Mouse (Mus musculus): Measurements from ENCODE around the gene Atp6v0e. TPM values are rescaled to one million over a fixed set of nuclear protein-coding genes. Genes with fewer than 3 reads are reported as not detected.

The Atp6v0e gene
- total and polyA plus RNA-seq, 3 experiments: 60.9 to 143 (median 67.2) TPM

DNA sequence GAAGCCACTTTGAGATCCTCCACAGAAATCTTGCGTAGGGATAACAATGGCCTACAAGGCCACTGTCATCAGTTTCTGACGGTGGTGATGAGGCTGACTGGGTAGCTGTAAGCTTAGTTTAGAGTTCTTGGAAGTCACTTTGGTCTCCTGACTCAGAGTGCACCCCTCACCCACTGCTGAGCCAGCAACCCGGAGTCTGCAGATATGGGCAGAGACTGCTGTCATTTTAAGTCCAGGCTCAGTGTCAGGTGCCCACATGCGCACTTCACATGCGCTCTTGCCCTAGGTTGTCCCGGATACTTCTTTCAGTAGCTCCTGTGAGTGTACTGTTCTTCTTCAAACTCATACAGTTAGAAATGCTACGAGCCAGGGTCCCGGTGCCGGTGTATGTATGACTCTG, 29.1 kb upstream of the Atp6v0e start:
- intact Hi-C loops (cut with DNase I): no loop called here
- DNase-seq: no peak

DNA sequence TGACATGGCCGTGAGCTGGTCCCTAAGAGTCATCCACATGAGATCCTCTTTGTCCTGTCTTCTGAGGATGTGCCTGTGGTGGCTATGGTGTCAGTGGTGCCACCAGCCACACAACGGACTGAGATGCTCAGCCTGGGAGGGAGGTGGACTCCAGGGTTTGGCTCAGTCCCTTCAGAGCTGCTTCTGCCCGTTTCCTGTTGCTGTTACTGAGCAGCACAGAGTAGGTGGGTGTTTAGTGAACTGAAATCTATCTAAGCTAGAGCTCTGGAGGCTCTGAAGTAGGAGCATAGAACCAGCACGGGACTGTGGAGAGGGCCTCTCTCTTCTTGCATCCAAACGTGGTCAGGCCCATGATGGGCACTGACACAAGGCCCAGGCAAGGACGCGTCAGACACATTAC, 28.5 kb upstream of the Atp6v0e start:
- H3K27me3 ChIP-seq (ENCODE audit: control insufficient read depth, insufficient read depth, low read length): no peaks in the 10 kb centered on the region
- H3K27ac ChIP-seq: no peak overlapping the region
- H3K4me1 ChIP-seq (ENCODE audit: control insufficient read depth, insufficient read depth, low read length): peaks cover 6% of the 10 kb centered on the region
- no peaks in the 10 kb centered on the region for H3K79me2 ChIP-seq (replicated peaks; ENCODE audit: control insufficient read depth, insufficient read depth, low read length)
- no peak for DNase-seq
- WGBS: 91% methylated on average over 7 of the region's 7 CpGs
- H3K36me3 ChIP-seq (ENCODE audit: control insufficient read depth, insufficient read depth, low read length): no peaks in the 10 kb centered on the region
- no peak overlapping the region for H3K9ac ChIP-seq (ENCODE audit: low read depth, low read length)
- no peak overlapping the region for H3K4me3 ChIP-seq
- intact Hi-C loops (cut with DNase I): no loop called here
- no peak for TF ChIP-seq EP300 (IDR thresholded peaks at IDR 0.05; ENCODE audit: insufficient read depth, low read depth, low read length)
- no peak for TF ChIP-seq POLR2A (IDR thresholded peaks at IDR 0.05; ENCODE audit: insufficient read depth, low read depth, low read length)
- TF ChIP-seq CTCF (IDR thresholded peaks at IDR 0.05): no peak

More for the DNA sequence above, 29.1 kb upstream of the Atp6v0e start:
- Histone ChIP-seq H3K27me3 (ENCODE audit: control insufficient read depth, insufficient read depth, low read length) (no peaks in the 10 kb centered on the region), H3K27ac (no peak overlapping the region), H3K4me1 (ENCODE audit: control insufficient read depth, insufficient read depth, low read length) (peaks cover 6% of the 10 kb centered on the region), H3K9ac (ENCODE audit: low read depth, low read length) (no peak overlapping the region), H3K36me3 (ENCODE audit: control insufficient read depth, insufficient read depth, low read length) (no peaks in the 10 kb centered on the region), H3K4me3 (no peak overlapping the region), H3K79me2 (replicated peaks; ENCODE audit: control insufficient read depth, insufficient read depth, low read length) (no peaks in the 10 kb centered on the region)
- 88% methylated on average over 9 of the region's 9 CpGs for WGBS
- no peak for TF ChIP-seq CTCF (IDR thresholded peaks at IDR 0.05)

DNA sequence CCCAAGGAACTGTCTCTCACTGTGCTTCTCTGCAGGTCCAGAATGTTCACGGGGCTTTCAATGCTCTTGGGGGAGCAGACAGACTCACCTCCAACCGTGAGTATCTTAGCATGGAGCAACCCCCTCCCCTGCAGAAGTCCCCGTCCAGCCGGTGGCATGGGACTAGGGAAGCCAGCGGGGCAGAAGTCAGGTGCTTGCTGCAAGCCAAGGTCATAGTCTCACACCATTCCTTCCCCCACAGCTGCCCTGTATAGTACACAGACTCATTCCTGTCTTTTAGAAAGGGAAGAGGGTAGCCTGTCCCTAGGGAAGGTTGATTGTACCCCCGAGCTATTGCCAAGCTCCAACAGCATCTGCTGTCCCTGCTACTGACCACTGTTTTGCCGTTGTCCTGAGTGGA, 27.1 kb upstream of the Atp6v0e start:
- Histone ChIP-seq H3K4me3 (no peak overlapping the region), H3K27me3 (ENCODE audit: control insufficient read depth, insufficient read depth, low read length) (no peaks in the 10 kb centered on the region), H3K27ac (no peak overlapping the region), H3K36me3 (ENCODE audit: control insufficient read depth, insufficient read depth, low read length) (no peaks in the 10 kb centered on the region), H3K9ac (ENCODE audit: low read depth, low read length) (no peak overlapping the region), H3K4me1 (ENCODE audit: control insufficient read depth, insufficient read depth, low read length) (peaks cover 6% of the 10 kb centered on the region), H3K79me2 (replicated peaks; ENCODE audit: control insufficient read depth, insufficient read depth, low read length) (no peaks in the 10 kb centered on the region)
- TF ChIP-seq CTCF (IDR thresholded peaks at IDR 0.05): no peak
- TF ChIP-seq EP300 (IDR thresholded peaks at IDR 0.05; ENCODE audit: insufficient read depth, low read depth, low read length): no peak
- TF ChIP-seq POLR2A (IDR thresholded peaks at IDR 0.05; ENCODE audit: insufficient read depth, low read depth, low read length): no peak
- intact Hi-C loops (cut with DNase I): loop anchor here (5.0 kb wide), 1 partner anchor 54 kb away; no protein-coding TSS in a partner anchor
- 79% methylated on average over 7 of the region's 7 CpGs for WGBS
- DNase-seq: no peak

DNA sequence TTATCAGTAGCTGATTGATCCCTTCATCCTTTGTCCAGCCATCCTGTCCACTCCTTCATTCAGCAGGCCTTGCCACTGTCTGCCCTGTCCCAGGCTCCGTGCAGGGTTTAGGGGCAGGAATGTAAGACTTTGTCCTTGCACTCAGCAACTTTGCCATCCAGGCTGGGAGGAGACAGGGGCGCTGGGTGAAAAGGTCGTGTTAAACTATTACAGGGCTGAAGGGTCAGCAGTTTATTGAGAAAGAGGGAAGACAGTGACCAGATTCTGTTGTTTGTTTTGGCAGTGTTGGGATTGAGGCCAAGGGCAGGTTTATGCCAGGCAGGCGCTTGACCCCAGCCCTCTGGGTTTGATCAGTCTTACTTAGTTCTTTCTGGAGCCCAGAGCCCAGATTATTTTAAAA, 25.2 kb upstream of the Atp6v0e start:
- H3K27ac ChIP-seq: peak overlapping the region; percentile 57
- no peaks in the 10 kb centered on the region for H3K27me3 ChIP-seq (ENCODE audit: control insufficient read depth, insufficient read depth, low read length)
- H3K79me2 ChIP-seq (replicated peaks; ENCODE audit: control insufficient read depth, insufficient read depth, low read length): no peaks in the 10 kb centered on the region
- no peak overlapping the region for H3K4me3 ChIP-seq
- no peak for DNase-seq
- no peak overlapping the region for H3K9ac ChIP-seq (ENCODE audit: low read depth, low read length)
- H3K36me3 ChIP-seq (ENCODE audit: control insufficient read depth, insufficient read depth, low read length): no peaks in the 10 kb centered on the region
- 72% methylated on average over 4 of the region's 4 CpGs for WGBS
- TF ChIP-seq CTCF (IDR thresholded peaks at IDR 0.05) (no peak), POLR2A (IDR thresholded peaks at IDR 0.05; ENCODE audit: insufficient read depth, low read depth, low read length) (no peak), EP300 (IDR thresholded peaks at IDR 0.05; ENCODE audit: insufficient read depth, low read depth, low read length) (no peak)
- intact Hi-C loops (cut with DNase I): loop anchor here (1.0 to 5.0 kb wide), 5 partner anchors 41 to 176 kb away; no protein-coding TSS in a partner anchor
- H3K4me1 ChIP-seq (ENCODE audit: control insufficient read depth, insufficient read depth, low read length): peaks cover 6% of the 10 kb centered on the region

DNA sequence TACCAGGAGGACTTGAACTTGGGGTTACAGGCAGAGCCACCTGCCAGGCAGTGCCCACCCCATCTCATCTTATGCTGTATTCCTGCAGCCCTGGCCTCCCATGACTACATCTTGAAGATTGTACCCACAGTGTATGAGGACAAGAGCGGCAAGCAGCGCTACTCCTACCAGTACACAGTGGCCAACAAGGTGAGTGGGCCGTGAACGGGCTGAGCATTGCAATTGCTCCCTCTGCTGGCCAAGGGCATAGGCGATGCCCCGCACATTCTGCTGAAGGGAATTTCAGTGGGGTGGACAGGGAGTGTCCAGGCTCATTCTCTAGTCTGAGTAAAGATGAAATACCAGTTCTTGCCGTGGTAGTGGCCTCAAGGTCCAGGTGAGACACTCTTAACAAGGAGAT, 24.4 kb upstream of the Atp6v0e start:
- intact Hi-C loops (cut with DNase I): loop anchor here (1.0 to 5.0 kb wide), 5 partner anchors 42 to 176 kb away; no protein-coding TSS in a partner anchor
- WGBS: 4% methylated on average over 7 of the region's 7 CpGs
- H3K27ac ChIP-seq: peak overlapping the region; percentile 57

DNA sequence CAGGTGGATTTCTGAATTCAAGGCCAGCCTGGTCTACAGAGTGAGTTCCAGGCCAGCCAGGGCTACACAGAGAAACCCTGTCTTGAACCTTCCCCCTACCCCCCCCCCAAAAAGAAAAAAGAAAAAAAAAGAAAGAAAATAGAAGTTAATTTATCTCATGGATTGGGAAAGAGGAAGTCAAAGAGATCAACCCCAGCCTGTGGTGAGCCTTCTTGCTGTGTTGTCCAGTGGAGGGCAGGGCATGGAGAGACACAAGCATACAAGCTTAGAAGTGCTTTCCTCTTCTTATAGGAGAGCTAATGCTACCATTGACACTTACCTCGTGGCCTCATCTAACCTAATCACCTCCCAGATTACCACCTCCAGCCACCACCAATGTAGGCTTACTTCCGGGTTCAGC, 23.2 kb upstream of the Atp6v0e start:
- H3K36me3 ChIP-seq (ENCODE audit: control insufficient read depth, insufficient read depth, low read length): no peaks in the 10 kb centered on the region
- no peaks in the 10 kb centered on the region for H3K27me3 ChIP-seq (ENCODE audit: control insufficient read depth, insufficient read depth, low read length)
- TF ChIP-seq EP300 (IDR thresholded peaks at IDR 0.05; ENCODE audit: insufficient read depth, low read depth, low read length) (no peak), CTCF (IDR thresholded peaks at IDR 0.05) (no peak), POLR2A (IDR thresholded peaks at IDR 0.05; ENCODE audit: insufficient read depth, low read depth, low read length) (no peak)
- peaks cover 6% of the 10 kb centered on the region for H3K4me1 ChIP-seq (ENCODE audit: control insufficient read depth, insufficient read depth, low read length)
- H3K79me2 ChIP-seq (replicated peaks; ENCODE audit: control insufficient read depth, insufficient read depth, low read length): no peaks in the 10 kb centered on the region
- intact Hi-C loops (cut with DNase I): loop anchor here (2.0 to 5.0 kb wide), 3 partner anchors 43 to 327 kb away; no protein-coding TSS in a partner anchor
- H3K4me3 ChIP-seq: no peak overlapping the region
- 92% methylated on average over 2 of the region's 2 CpGs for WGBS
- no peak for DNase-seq
- no peak overlapping the region for H3K9ac ChIP-seq (ENCODE audit: low read depth, low read length)
- no peak overlapping the region for H3K27ac ChIP-seq

More for the DNA sequence above, 24.4 kb upstream of the Atp6v0e start:
- H3K79me2 ChIP-seq (replicated peaks; ENCODE audit: control insufficient read depth, insufficient read depth, low read length): no peaks in the 10 kb centered on the region
- peak; percentile 82 to 86 for DNase-seq
- TF ChIP-seq EP300 (IDR thresholded peaks at IDR 0.05; ENCODE audit: insufficient read depth, low read depth, low read length) (peak; percentile 99), CTCF (IDR thresholded peaks at IDR 0.05) (peak; percentile 100; the same call in 1 of the 2 replicates), POLR2A (IDR thresholded peaks at IDR 0.05; ENCODE audit: insufficient read depth, low read depth, low read length) (no peak)
- peaks cover 6% of the 10 kb centered on the region for H3K4me1 ChIP-seq (ENCODE audit: control insufficient read depth, insufficient read depth, low read length)
- H3K9ac ChIP-seq (ENCODE audit: low read depth, low read length): peak overlapping the region; percentile 15; the same call in 1 of the 2 replicates
- H3K36me3 ChIP-seq (ENCODE audit: control insufficient read depth, insufficient read depth, low read length): no peaks in the 10 kb centered on the region
- H3K27me3 ChIP-seq (ENCODE audit: control insufficient read depth, insufficient read depth, low read length): no peaks in the 10 kb centered on the region
- no peak overlapping the region for H3K4me3 ChIP-seq
